Mouse (Mus musculus): ENCODE results near the gene Zfp444.

GRCm38 (mm10) chr7:6157479-6157878, 14.5 kb upstream of the Zfp444 start:
- no peak for TF ChIP-seq CTCF (IDR thresholded peaks at IDR 0.05; ENCODE audit: control insufficient read depth, insufficient read depth, low read length)
- TF ChIP-seq POLR2A (IDR thresholded peaks at IDR 0.05; ENCODE audit: borderline replicate concordance, control insufficient read depth, low read depth, low read length): no peak

Measured in bone marrow, adult 2 months (tissue).